Comparison of ENCODE assay signal across 15 mouse cellular contexts in the genomic region with DNA sequence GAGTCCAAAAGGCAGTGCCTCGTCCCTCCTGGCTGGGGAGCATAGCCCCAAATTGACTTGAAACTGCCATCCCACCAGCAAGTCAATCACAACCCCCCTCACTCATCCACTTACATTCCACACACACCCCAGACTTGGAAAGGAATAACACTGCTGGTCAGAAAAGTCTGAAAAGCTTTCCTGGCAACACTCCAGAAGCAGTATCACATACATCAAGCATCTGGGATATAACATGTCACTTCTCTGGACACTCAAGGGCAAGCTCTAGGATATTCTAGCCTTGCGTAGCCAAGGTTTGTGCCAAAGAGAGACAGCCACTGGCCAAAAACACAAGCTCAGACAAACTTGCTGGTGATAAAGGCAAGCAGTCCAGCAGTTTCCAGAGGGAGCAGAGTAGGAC. TPM values are rescaled to one million over a fixed set of nuclear protein-coding genes. Genes with fewer than 3 reads are reported as not detected.
A peak's percentile ranks its signal among the peaks of the same experiment; 100 is the strongest.
DNase-seq lines count a peak whose midpoint lies in the region; ATAC-seq and TF ChIP-seq lines count a peak whose summit lies in the region.
"Had no signal": no experiment of that assay in that cellular context is flagged by ENCODE, and none has a peak within 500 bp of the region (broad histone marks: within the 10 kb centered on the region; RNA-seq: fewer than 3 reads in every experiment).

No protein-coding gene starts in this region.

- 43% methylated on average over 2 of the region's 2 CpGs for WGBS in kidney, embryonic 16.5 days
- 56% methylated on average over 2 of the region's 2 CpGs for WGBS in intestine, postnatal 0 days

- DNase-seq in gastrocnemius, adult 2 months = no peak
- DNase-seq in gastrocnemius, adult 18-20 months (ENCODE audit: low spot score) = no peak
- no peak for DNase-seq in kidney, postnatal 14 days
- peak; percentile 4 for DNase-seq in 3T3-L1 (ENCODE audit: low read depth, low spot score)
- no peak for DNase-seq in Muller cell, postnatal 12 days (ENCODE audit: inconsistent ontology term)
- DNase-seq in adrenal gland, postnatal 25 days = no peak
- DNase-seq: adrenal gland, adult 8-10 months; B cell, adult 2 months; cerebellum, adult 11 months; gastrocnemius, postnatal 36 days; kidney, adult 18-20 months; thymus, adult 2 months had no signal

- H3K9me3 ChIP-seq in kidney, embryonic 16.5 days (ENCODE audit: low read length) = no peaks in the 10 kb centered on the region
- H3K9me3 ChIP-seq in intestine, postnatal 0 days (ENCODE audit: control insufficient read depth) = no peaks in the 10 kb centered on the region
- H3K9me3 ChIP-seq: forebrain, embryonic 12.5 days had no signal

- no peaks in the 10 kb centered on the region for H3K36me3 ChIP-seq in kidney, embryonic 16.5 days (ENCODE audit: insufficient read depth, low read length)
- no peaks in the 10 kb centered on the region for H3K36me3 ChIP-seq in intestine, postnatal 0 days (ENCODE audit: control insufficient read depth, insufficient read depth)
- H3K36me3 ChIP-seq: forebrain, embryonic 12.5 days had no signal

- H3K27ac ChIP-seq in gastrocnemius, adult 2 months = peak overlapping the region; percentile 81
- 0 out of 2 replicates have a peak overlapping the region, but pooled peaks have one; percentile 1 for H3K27ac ChIP-seq in kidney, embryonic 16.5 days (ENCODE audit: low read length)
- H3K27ac ChIP-seq in intestine, postnatal 0 days (ENCODE audit: low read depth, low read length) = peak overlapping the region; percentile 3; the same call in 1 of the 2 replicates
- H3K27ac ChIP-seq: forebrain, embryonic 12.5 days had no signal

- no peak for ATAC-seq in kidney, embryonic 16.5 days (ENCODE audit: low FRiP score, low TSS enrichment)
- ATAC-seq in intestine, postnatal 0 days = no peak

- H3K27me3 ChIP-seq in kidney, embryonic 16.5 days (ENCODE audit: insufficient read depth, low read length) = no peaks in the 10 kb centered on the region
- H3K27me3 ChIP-seq in intestine, postnatal 0 days (replicated peaks; ENCODE audit: control insufficient read depth, insufficient read depth, low read length) = no peaks in the 10 kb centered on the region
- H3K27me3 ChIP-seq: forebrain, embryonic 12.5 days had no signal

- no peak overlapping the region for H3K9ac ChIP-seq in kidney, embryonic 16.5 days (replicated peaks; ENCODE audit: low read length)
- no peak overlapping the region for H3K9ac ChIP-seq in intestine, postnatal 0 days (ENCODE audit: low read depth, low read length)
- H3K9ac ChIP-seq: forebrain, embryonic 12.5 days had no signal

- TF ChIP-seq CTCF in gastrocnemius, adult 2 months (IDR thresholded peaks at IDR 0.05) = no peak
- no peak for TF ChIP-seq CTCF in intestine, postnatal 0 days (IDR thresholded peaks at IDR 0.05; ENCODE audit: low read depth)

- intact Hi-C loops in gastrocnemius, adult 2 months (cut with DNase I) = no loop called here

- no peak overlapping the region for H3K4me2 ChIP-seq in kidney, embryonic 16.5 days (replicated peaks; ENCODE audit: low read depth, low read length)
- H3K4me2 ChIP-seq in intestine, postnatal 0 days (replicated peaks; ENCODE audit: low read depth) = no peak overlapping the region
- H3K4me2 ChIP-seq: forebrain, embryonic 12.5 days had no signal

- peaks cover 11% of the 10 kb centered on the region; the same call in 1 of the 2 replicates for H3K4me1 ChIP-seq in kidney, embryonic 16.5 days (ENCODE audit: insufficient read depth, low read length)
- peaks cover 20% of the 10 kb centered on the region for H3K4me1 ChIP-seq in intestine, postnatal 0 days (replicated peaks; ENCODE audit: control insufficient read depth, insufficient read depth, low read length)

- peak overlapping the region; percentile 56 for H3K4me3 ChIP-seq in gastrocnemius, adult 2 months
- no peak overlapping the region for H3K4me3 ChIP-seq in kidney, embryonic 16.5 days (ENCODE audit: low read length)
- H3K4me3 ChIP-seq in intestine, postnatal 0 days (ENCODE audit: low read depth, low read length) = no peak overlapping the region
- H3K4me3 ChIP-seq: forebrain, embryonic 12.5 days had no signal

RNA-seq across cellular contexts. Expression of a gene that starts 35.7 kb away (rescaled TPM):
- 10 to 100 TPM; 52.2 to 53.1 TPM for total RNA-seq in gastrocnemius, adult 2 months (2021)
- total RNA-seq in gastrocnemius, adult 18-20 months (2021) = 10 to 100 TPM; 49.6 to 51.8 TPM
- 69.1 and 77.2 TPM in 2 replicates for polyA plus RNA-seq in kidney, embryonic 16.5 days (2015; fragmentation: Nextera tagmentation; extraction: Ambion mirVana)
- 49.5 and 54.7 TPM in 2 replicates for polyA plus RNA-seq in intestine, postnatal 0 days (2015; fragmentation: Nextera tagmentation; extraction: Ambion mirVana)
- total RNA-seq in adrenal gland, postnatal 25 days (2021) = 50.3 and 56.9 TPM in 2 replicates

Comparison
In these comparisons a context has a peak if more than half of its experiments do, and no peak if none do; other contexts are left out.
1. H3K27ac ChIP-seq: peak in every context shown above with its lines; median percentile 81 in gastrocnemius, adult 2 months; 3 in intestine, postnatal 0 days; 1 in kidney, embryonic 16.5 days.